Comparison of ENCODE assay signal across 8 mouse cellular contexts in genomic region chr5:21054472-21055070, GRCm38 (mm10). TPM values are rescaled to one million over a fixed set of nuclear protein-coding genes. Genes with fewer than 3 reads are reported as not detected.
A peak's percentile ranks its signal among the peaks of the same experiment; 100 is the strongest.
DNase-seq lines count a peak whose midpoint lies in the region; ATAC-seq and TF ChIP-seq lines count a peak whose summit lies in the region.

No protein-coding gene starts in this region.

- peak overlapping the region; percentile 98 for H3K27ac ChIP-seq in bone marrow, adult 2 months (ENCODE audit: control insufficient read depth, insufficient read depth, low read depth, low read length, poor library complexity)
- H3K27ac ChIP-seq in embryonic facial prominence, embryonic 14.5 days (replicated peaks; ENCODE audit: low read depth, low read length): peak overlapping the region; percentile 97
- H3K27ac ChIP-seq in kidney, adult 2 months (ENCODE audit: insufficient read depth, low read depth, low read length): peak overlapping the region; percentile 94
- H3K27ac ChIP-seq in limb, embryonic 15.5 days: peak overlapping the region; percentile 98
- H3K27ac ChIP-seq in midbrain, embryonic 15.5 days: peak overlapping the region; percentile 100

- H3K27me3 ChIP-seq in embryonic facial prominence, embryonic 14.5 days (replicated peaks; ENCODE audit: control insufficient read depth, insufficient read depth, low read length): no peaks in the 10 kb centered on the region
- no peaks in the 10 kb centered on the region for H3K27me3 ChIP-seq in kidney, adult 2 months (replicated peaks; ENCODE audit: control insufficient read depth, insufficient read depth, low read length)
- no peaks in the 10 kb centered on the region for H3K27me3 ChIP-seq in limb, embryonic 15.5 days
- no peaks in the 10 kb centered on the region for H3K27me3 ChIP-seq in midbrain, embryonic 15.5 days (replicated peaks)

- H3K4me2 ChIP-seq in embryonic facial prominence, embryonic 14.5 days (ENCODE audit: low read depth, low read length): peak overlapping the region; percentile 61
- peak overlapping the region; percentile 70 for H3K4me2 ChIP-seq in limb, embryonic 15.5 days
- peak overlapping the region; percentile 70 for H3K4me2 ChIP-seq in midbrain, embryonic 15.5 days

- no peaks in the 10 kb centered on the region for H3K9me3 ChIP-seq in embryonic facial prominence, embryonic 14.5 days (ENCODE audit: control insufficient read depth, low read length)
- no peaks in the 10 kb centered on the region for H3K9me3 ChIP-seq in limb, embryonic 15.5 days
- H3K9me3 ChIP-seq in midbrain, embryonic 15.5 days: no peaks in the 10 kb centered on the region

- TF ChIP-seq CTCF in bone marrow, adult 2 months (IDR thresholded peaks at IDR 0.05; ENCODE audit: control insufficient read depth, insufficient read depth, low read length): no peak
- TF ChIP-seq CTCF in kidney, adult 2 months (conservative IDR thresholded peaks at IDR 0.05; ENCODE audit: insufficient read depth, insufficient read length, low read depth, low read length): no peak

- peaks cover 1% of the 10 kb centered on the region; the same call in 1 of the 2 replicates for H3K4me1 ChIP-seq in bone marrow, adult 2 months (ENCODE audit: control insufficient read depth, insufficient read depth, low read length)
- peaks cover 12% of the 10 kb centered on the region for H3K4me1 ChIP-seq in embryonic facial prominence, embryonic 14.5 days (ENCODE audit: control insufficient read depth, insufficient read depth, low read length)
- no peaks in the 10 kb centered on the region; the same call in 1 of the 2 replicates for H3K4me1 ChIP-seq in kidney, adult 2 months (ENCODE audit: control insufficient read depth, insufficient read depth, low read length)
- peaks cover 3% of the 10 kb centered on the region for H3K4me1 ChIP-seq in limb, embryonic 15.5 days
- H3K4me1 ChIP-seq in midbrain, embryonic 15.5 days: peaks cover 23% of the 10 kb centered on the region

- no peak for TF ChIP-seq POLR2A in bone marrow, adult 2 months (IDR thresholded peaks at IDR 0.05; ENCODE audit: borderline replicate concordance, control insufficient read depth, low read depth, low read length)
- no peak for TF ChIP-seq POLR2A in kidney, adult 2 months (IDR thresholded peaks at IDR 0.05; ENCODE audit: low read depth, low read length)

- no peaks in the 10 kb centered on the region for H3K36me3 ChIP-seq in embryonic facial prominence, embryonic 14.5 days (ENCODE audit: control insufficient read depth, insufficient read depth, low read length)
- H3K36me3 ChIP-seq in kidney, adult 2 months (ENCODE audit: control insufficient read depth, insufficient read depth, low read length): no peaks in the 10 kb centered on the region
- no peaks in the 10 kb centered on the region for H3K36me3 ChIP-seq in limb, embryonic 15.5 days
- no peaks in the 10 kb centered on the region for H3K36me3 ChIP-seq in midbrain, embryonic 15.5 days (replicated peaks)

- peak; percentile 65 for DNase-seq in 3134 (ENCODE audit: extremely low read depth, insufficient read length, low spot score)
- DNase-seq in embryonic facial prominence, embryonic 14.5 days (ENCODE audit: low spot score): peak; percentile 85
- peak; percentile 90 for DNase-seq in heart, adult 8-10 months (ENCODE audit: low spot score)
- peak; percentile 90 for DNase-seq in kidney, adult 2 months
- peak; percentile 47 to 66 for DNase-seq in spleen, postnatal 4 days (ENCODE audit: low spot score in 2 of 2)

- 1% methylated on average over 20 of the region's 20 CpGs for WGBS in bone marrow, adult 2 months
- under 1% methylated on average over 20 of the region's 20 CpGs for WGBS in embryonic facial prominence, embryonic 14.5 days
- WGBS in kidney, adult 2 months: 1% methylated on average over 20 of the region's 20 CpGs
- WGBS in limb, embryonic 15.5 days: under 1% methylated on average over 20 of the region's 20 CpGs
- WGBS in midbrain, embryonic 15.5 days: under 1% methylated on average over 20 of the region's 20 CpGs

- ATAC-seq in embryonic facial prominence, embryonic 14.5 days (ENCODE audit: low read depth): no peak
- ATAC-seq in limb, embryonic 15.5 days (ENCODE audit: insufficient number of reproducible peaks, low FRiP score, low TSS enrichment, low read depth): no peak
- peak; percentile 5 for ATAC-seq in midbrain, embryonic 15.5 days (replicated peaks)

- H3K9ac ChIP-seq in embryonic facial prominence, embryonic 14.5 days (ENCODE audit: low read depth, low read length): peak overlapping the region; percentile 97
- peak overlapping the region; percentile 87 for H3K9ac ChIP-seq in limb, embryonic 15.5 days
- H3K9ac ChIP-seq in midbrain, embryonic 15.5 days: peak overlapping the region; percentile 100

- peak overlapping the region; percentile 95 for H3K4me3 ChIP-seq in bone marrow, adult 2 months (replicated peaks; ENCODE audit: control insufficient read depth, low read depth, low read length)
- H3K4me3 ChIP-seq in embryonic facial prominence, embryonic 14.5 days (ENCODE audit: low read depth, low read length): peak overlapping the region; percentile 97
- H3K4me3 ChIP-seq in kidney, adult 2 months (ENCODE audit: insufficient read depth, low read depth, low read length): peak overlapping the region; percentile 92
- peak overlapping the region; percentile 97 for H3K4me3 ChIP-seq in limb, embryonic 15.5 days
- H3K4me3 ChIP-seq in midbrain, embryonic 15.5 days: peak overlapping the region; percentile 100

RNA-seq across cellular contexts. Expression of gene Ptpn12, which starts 1.1 kb away (rescaled TPM):
- 21.1 and 26.4 TPM in 2 replicates for polyA plus RNA-seq in bone marrow, adult 2 months (2011; ENCODE audit: insufficient read depth, insufficient read length, low replicate concordance, missing spikeins)
- polyA plus RNA-seq in embryonic facial prominence, embryonic 14.5 days (2014; fragmentation: Nextera tagmentation; extraction: Ambion mirVana): 26.1 and 30.0 TPM in 2 replicates
- total RNA-seq in heart, adult 8-10 months (2022): 10 to 100 TPM; 27.1 to 32.0 (median 27.8) TPM
- polyA plus RNA-seq in kidney, adult 2 months (2012; rRNA removed): 32.3 and 35.9 TPM in 2 replicates
- polyA plus RNA-seq in limb, embryonic 15.5 days (2015; fragmentation: Nextera tagmentation; extraction: Ambion mirVana): 20.0 and 21.8 TPM in 2 replicates
- polyA plus RNA-seq in midbrain, embryonic 15.5 days (2015; fragmentation: Nextera tagmentation; extraction: Ambion mirVana): 22.8 and 25.7 TPM in 2 replicates
